23 mouse cellular contexts compared by ENCODE assay signal in genomic region chr7:81379363-81379762, GRCm38 (mm10).
"Had no signal": no experiment of that assay in that cellular context is flagged by ENCODE, and none has a peak within 500 bp of the region (broad histone marks: within the 10 kb centered on the region; RNA-seq: fewer than 3 reads in every experiment).

No protein-coding gene starts in this region.

- H3K27ac ChIP-seq: heart, embryonic 10.5 days; hindbrain, embryonic 10.5 days; hindbrain, embryonic 12.5 days; hindbrain, embryonic 14.5 days; intestine, embryonic 15.5 days; layer of hippocampus, adult 2 months; left cerebral cortex, adult 2 months; limb, embryonic 10.5 days; limb, embryonic 12.5 days; liver, embryonic 12.5 days; liver, embryonic 14.5 days had no signal

- H3K27me3 ChIP-seq: heart, embryonic 12.5 days; hindbrain, embryonic 12.5 days; intestine, embryonic 15.5 days; limb, embryonic 12.5 days had no signal

- H3K4me3 ChIP-seq: heart, embryonic 10.5 days; heart, embryonic 12.5 days; hindbrain, embryonic 10.5 days; hindbrain, embryonic 12.5 days; intestine, embryonic 15.5 days; layer of hippocampus, adult 2 months; left cerebral cortex, adult 2 months; limb, embryonic 10.5 days; limb, embryonic 12.5 days; liver, embryonic 12.5 days had no signal

- H3K36me3 ChIP-seq: heart, embryonic 10.5 days; heart, embryonic 12.5 days; hindbrain, embryonic 10.5 days; hindbrain, embryonic 12.5 days; intestine, embryonic 15.5 days; limb, embryonic 10.5 days; limb, embryonic 12.5 days; liver, embryonic 12.5 days had no signal

- H3K4me1 ChIP-seq: heart, embryonic 10.5 days; heart, embryonic 12.5 days; hindbrain, embryonic 10.5 days; hindbrain, embryonic 12.5 days; intestine, embryonic 15.5 days; limb, embryonic 10.5 days; limb, embryonic 12.5 days; liver, embryonic 12.5 days had no signal

- H3K4me2 ChIP-seq: heart, embryonic 12.5 days; hindbrain, embryonic 12.5 days; hindbrain, embryonic 14.5 days; intestine, embryonic 15.5 days; limb, embryonic 12.5 days; liver, embryonic 12.5 days had no signal

- ATAC-seq: hindbrain, embryonic 16.5 days; inflammation-experienced regulatory T-cells, adult 6 months; intestine, embryonic 15.5 days; intestine, postnatal 0 days; liver, embryonic 12.5 days had no signal

- H3K9ac ChIP-seq: heart, embryonic 12.5 days; hindbrain, embryonic 12.5 days; hindbrain, embryonic 14.5 days; intestine, embryonic 15.5 days; limb, embryonic 12.5 days; liver, embryonic 12.5 days; liver, embryonic 14.5 days had no signal

- DNase-seq: gastrocnemius, postnatal 14 days; gastrocnemius, postnatal 36 days; heart, postnatal 10 days; heart, postnatal 4 days; kidney, adult 2 months; kidney, postnatal 10 days; kidney, postnatal 25 days; kidney, postnatal 4 days had no signal

- H3K9me3 ChIP-seq: heart, embryonic 10.5 days; heart, embryonic 12.5 days; hindbrain, embryonic 10.5 days; hindbrain, embryonic 12.5 days; intestine, embryonic 15.5 days; limb, embryonic 10.5 days; limb, embryonic 12.5 days; liver, embryonic 12.5 days had no signal
